Mouse (Mus musculus): ENCODE measurements around the gene Wdr64. TPM values are rescaled to one million over a fixed set of nuclear protein-coding genes. Genes with fewer than 3 reads are reported as not detected.

The Wdr64 gene
- polyA plus RNA-seq, 1 experiment, result 0.02 TPM

- TF ChIP-seq POLR2A (IDR thresholded peaks at IDR 0.05; ENCODE audit: extremely low read depth, insufficient read depth, low read length) (no peak), CTCF (IDR thresholded peaks at IDR 0.05; ENCODE audit: extremely low read depth, insufficient read depth, low read length) (no peak)
- Histone ChIP-seq H3K27ac (ENCODE audit: insufficient read depth, low read length) (no peak overlapping the region), H3K4me3 (ENCODE audit: insufficient read depth, low read length) (no peak overlapping the region), H3K4me1 (ENCODE audit: control insufficient read depth, insufficient read depth, low read length) (no peaks in the 10 kb centered on the region; the same call in 1 of the 2 replicates)
These were observed 125.5 kb downstream of the Wdr64 start for GRCm38 (mm10) chr1:175823815-175824438.

- no peaks in the 10 kb centered on the region; the same call in 1 of the 2 replicates for H3K4me1 ChIP-seq (ENCODE audit: control insufficient read depth, insufficient read depth, low read length)
- no peak overlapping the region for H3K27ac ChIP-seq (ENCODE audit: insufficient read depth, low read length)
- H3K4me3 ChIP-seq (ENCODE audit: insufficient read depth, low read length), result no peak overlapping the region
- TF ChIP-seq POLR2A (IDR thresholded peaks at IDR 0.05; ENCODE audit: extremely low read depth, insufficient read depth, low read length) (no peak), CTCF (IDR thresholded peaks at IDR 0.05; ENCODE audit: extremely low read depth, insufficient read depth, low read length) (no peak)
These were observed 130.1 kb downstream of the Wdr64 start for GRCm38 (mm10) chr1:175828539-175828938.

DNA sequence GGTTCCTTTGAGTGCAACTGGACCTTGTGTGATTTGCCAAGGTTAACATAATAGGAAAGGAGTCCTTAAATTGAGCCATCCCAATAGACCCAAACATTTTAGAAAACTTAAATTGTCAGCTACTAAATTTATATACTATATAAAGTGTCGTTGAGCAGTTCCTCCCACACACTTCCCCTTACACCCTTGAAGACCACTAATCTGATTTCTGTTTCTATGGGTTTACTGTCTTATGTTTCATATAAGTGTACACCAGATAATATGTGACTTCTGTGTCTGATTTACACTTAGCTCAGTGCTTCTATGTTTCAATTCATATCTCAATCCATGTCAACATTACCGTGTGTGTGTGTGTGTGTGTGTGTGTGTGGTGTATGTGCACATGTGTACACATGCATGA, 130.8 kb downstream of the Wdr64 start:
- Histone ChIP-seq H3K27ac (ENCODE audit: insufficient read depth, low read length) (no peak overlapping the region), H3K4me3 (ENCODE audit: insufficient read depth, low read length) (no peak overlapping the region), H3K4me1 (ENCODE audit: control insufficient read depth, insufficient read depth, low read length) (no peaks in the 10 kb centered on the region)
- TF ChIP-seq CTCF (IDR thresholded peaks at IDR 0.05; ENCODE audit: extremely low read depth, insufficient read depth, low read length) (no peak), POLR2A (IDR thresholded peaks at IDR 0.05; ENCODE audit: extremely low read depth, insufficient read depth, low read length) (no peak)

DNA sequence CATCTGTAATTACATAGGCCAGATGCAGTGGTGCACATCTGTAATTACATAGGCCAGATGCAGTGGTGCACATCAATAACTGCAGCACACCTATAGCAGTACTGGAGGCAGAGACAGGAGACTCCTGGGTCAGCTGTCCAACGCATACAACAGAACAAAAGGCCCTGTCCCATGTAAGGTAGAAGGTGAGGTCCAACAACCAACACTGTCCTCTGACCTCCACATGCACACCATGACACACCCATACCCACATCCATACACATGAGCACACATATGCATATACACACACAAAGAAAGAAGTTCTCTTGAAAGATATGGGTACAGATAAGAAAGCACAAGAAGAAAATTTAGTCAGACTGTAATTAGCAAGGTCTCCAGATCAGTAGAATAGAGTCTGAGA, 157.1 kb downstream of the Wdr64 start:
- no peak overlapping the region for H3K4me3 ChIP-seq (ENCODE audit: insufficient read depth, low read length)
- H3K4me1 ChIP-seq (ENCODE audit: control insufficient read depth, insufficient read depth, low read length), result no peaks in the 10 kb centered on the region
- no peak for TF ChIP-seq POLR2A (IDR thresholded peaks at IDR 0.05; ENCODE audit: extremely low read depth, insufficient read depth, low read length)
- TF ChIP-seq CTCF (IDR thresholded peaks at IDR 0.05; ENCODE audit: extremely low read depth, insufficient read depth, low read length), result no peak
- H3K27ac ChIP-seq (ENCODE audit: insufficient read depth, low read length), result no peak overlapping the region

Other genes starting within 250 kb of the Wdr64 start
- gene Rgs7, start 206.1 kb upstream of the Wdr64 start, polyA plus RNA-seq (2012; rRNA removed), result 90.9 and 97.6 TPM in 2 replicates
- gene Kmo, start 78.2 kb upstream of the Wdr64 start, polyA plus RNA-seq (2012; rRNA removed), result 0.08 and 0.10 TPM in 2 replicates
- gene Fh1, start 73.0 kb upstream of the Wdr64 start, polyA plus RNA-seq (2012; rRNA removed), result 105 and 115 TPM in 2 replicates
- 3.8 and 4.2 TPM in 2 replicates for gene Opn3, start 5.8 kb upstream of the Wdr64 start, polyA plus RNA-seq (2012; rRNA removed)
- 3.4 and 3.5 TPM in 2 replicates for gene Chml, start 5.7 kb upstream of the Wdr64 start, polyA plus RNA-seq (2012; rRNA removed)
- 0.28 and 0.61 TPM in 2 replicates for gene Exo1, start 182.0 kb downstream of the Wdr64 start, polyA plus RNA-seq (2012; rRNA removed)
- 0.08 TPM in 1 of 2 replicates, not detected in the other for gene Gm38100, start 221.7 kb downstream of the Wdr64 start, polyA plus RNA-seq (2012; rRNA removed)